Mouse (Mus musculus) NIH3T3 (cell line): ENCODE data around the gene Crat.

Source experiments
- DNase-seq: peaks from one replicate; pipeline ENCODE4 v3.0.0-alpha.2; 2012; ENCODE audit warnings: low read depth

The Crat gene

GRCm38 (mm10) chr2:30403870-30404269, 11.7 kb downstream of the Crat start:
- no peak for DNase-seq

GRCm38 (mm10) chr2:30402843-30403242, 12.8 kb downstream of the Crat start:
- no peak for DNase-seq

- DNase-seq: no peak
Measured at GRCm38 (mm10) chr2:30402351-30402826, 13.2 kb downstream of the Crat start.

- DNase-seq: no peak
Measured at GRCm38 (mm10) chr2:30401581-30401980, 14.0 kb downstream of the Crat start.

- DNase-seq: no peak
Measured at GRCm38 (mm10) chr2:30399191-30400171, 16.1 kb downstream of the Crat start.

- no peak for DNase-seq
Measured at GRCm38 (mm10) chr2:30397986-30398512, 17.6 kb downstream of the Crat start.

GRCm38 (mm10) chr2:30396246-30396645, 19.4 kb downstream of the Crat start:
- no peak for DNase-seq

- no peak for DNase-seq
Measured at GRCm38 (mm10) chr2:30395757-30396156, 19.9 kb downstream of the Crat start.

GRCm38 (mm10) chr2:30393370-30393656, 22.3 kb downstream of the Crat start:
- no peak for DNase-seq

- peak; percentile 87 for DNase-seq
Measured at GRCm38 (mm10) chr2:30392577-30393369, 22.8 kb downstream of the Crat start.

GRCm38 (mm10) chr2:30392114-30392576, 23.5 kb downstream of the Crat start, which contains the start of gene Dolpp1:
TSS of gene Dolpp1 (plus strand) at chr2:30392254.
- DNase-seq: peak; percentile 98

GRCm38 (mm10) chr2:30389000-30389399, 26.6 kb downstream of the Crat start:
- no peak for DNase-seq

GRCm38 (mm10) chr2:30386913-30387312, 28.7 kb downstream of the Crat start:
- no peak for DNase-seq

GRCm38 (mm10) chr2:30385591-30385990, 30.0 kb downstream of the Crat start:
- peak; percentile 24 for DNase-seq

- no peak for DNase-seq
Measured at GRCm38 (mm10) chr2:30384814-30385213, 30.8 kb downstream of the Crat start.

- DNase-seq: no peak
Measured at GRCm38 (mm10) chr2:30381377-30381725, 34.3 kb downstream of the Crat start.

GRCm38 (mm10) chr2:30380564-30381376, 34.8 kb downstream of the Crat start:
- DNase-seq: no peak

GRCm38 (mm10) chr2:30379307-30379706, 36.3 kb downstream of the Crat start:
- no peak for DNase-seq

GRCm38 (mm10) chr2:30377721-30378120, 37.9 kb downstream of the Crat start:
- no peak for DNase-seq

- DNase-seq: no peak
Measured at GRCm38 (mm10) chr2:30375893-30376292, 39.7 kb downstream of the Crat start.

- DNase-seq: no peak
Measured at GRCm38 (mm10) chr2:30372726-30373125, 42.9 kb downstream of the Crat start.

GRCm38 (mm10) chr2:30371544-30371943, 44.1 kb downstream of the Crat start:
- DNase-seq: no peak
